Mouse (Mus musculus) heart, postnatal 36 days (tissue): ENCODE data around the gene Ikzf3. TPM values are rescaled to one million over a fixed set of nuclear protein-coding genes. Genes with fewer than 3 reads are reported as not detected.

ENCODE experiments used
- DNase-seq, 2 experiments: peaks; one replicate each; pipeline ENCODE4 v3.0.0; 2021 to 2022
- intact Hi-C: fragments of 180-260 bp; cut with DNase I; formaldehyde crosslinking; loops from one replicate; pipeline ENCODE4 v1.15.1; 2025
- total RNA-seq, 2 experiments: library from RNA; stranded (reverse); gene quantifications; 2 replicates each; pipeline ENCODE4 v1.2.3; 2021

Gene Ikzf3
- total RNA-seq, 2 experiments from 2014 or later = 0.44 to 0.84 TPM

DNA sequence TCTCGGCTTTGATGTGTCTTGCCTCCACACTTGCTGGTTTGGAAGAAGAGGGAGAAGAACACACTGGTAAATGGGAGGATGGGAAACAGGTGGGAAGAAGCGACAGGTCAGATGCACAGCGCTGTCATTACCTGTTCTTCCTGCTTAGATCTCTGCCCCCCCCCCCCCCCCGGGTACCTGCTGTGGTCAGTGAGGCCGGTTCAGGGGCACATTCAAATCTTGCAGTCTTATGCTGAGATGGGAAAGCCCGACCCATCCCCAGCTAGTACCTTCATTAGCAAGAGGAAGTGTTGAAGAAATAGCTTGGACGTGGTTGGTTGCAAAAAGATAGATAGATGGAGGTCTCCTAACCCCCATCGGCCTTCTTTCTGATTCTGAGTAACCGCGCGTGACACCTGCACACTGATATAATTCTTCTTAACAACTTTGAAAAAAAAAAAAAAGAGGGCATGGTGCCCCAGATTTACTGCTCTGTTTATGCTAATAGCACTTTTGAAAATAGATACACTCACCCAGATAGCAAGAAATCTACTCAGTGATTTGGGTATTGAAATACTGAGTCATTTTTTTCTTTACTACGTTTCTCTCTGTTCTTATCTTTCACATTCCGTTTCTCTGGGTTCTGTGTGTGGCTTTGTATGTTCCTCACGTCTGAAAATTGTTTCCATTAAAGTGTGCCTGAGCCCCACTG lies 68.7 kb downstream of the Ikzf3 start:
- intact Hi-C loops = no loop called here
- DNase-seq = no peak

DNA sequence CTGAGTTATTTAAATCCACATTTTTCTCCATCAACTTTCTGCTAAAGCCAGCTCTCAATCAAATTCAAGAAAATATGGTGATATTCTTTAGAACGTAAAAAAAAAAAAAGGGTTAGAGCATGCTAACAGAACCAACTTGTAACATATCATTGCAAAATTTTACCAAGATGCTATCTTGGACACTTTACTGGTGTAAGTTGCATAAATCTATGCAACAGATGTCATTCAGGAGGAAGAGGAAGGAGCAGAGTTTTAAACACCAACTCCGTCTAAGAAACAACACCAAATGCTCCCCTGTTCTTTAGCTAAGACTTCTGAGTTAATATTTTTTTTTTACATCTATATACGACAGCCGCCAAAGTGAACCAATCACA lies 69.4 kb downstream of the Ikzf3 start:
- intact Hi-C loops = no loop called here
- no peak for DNase-seq

DNA sequence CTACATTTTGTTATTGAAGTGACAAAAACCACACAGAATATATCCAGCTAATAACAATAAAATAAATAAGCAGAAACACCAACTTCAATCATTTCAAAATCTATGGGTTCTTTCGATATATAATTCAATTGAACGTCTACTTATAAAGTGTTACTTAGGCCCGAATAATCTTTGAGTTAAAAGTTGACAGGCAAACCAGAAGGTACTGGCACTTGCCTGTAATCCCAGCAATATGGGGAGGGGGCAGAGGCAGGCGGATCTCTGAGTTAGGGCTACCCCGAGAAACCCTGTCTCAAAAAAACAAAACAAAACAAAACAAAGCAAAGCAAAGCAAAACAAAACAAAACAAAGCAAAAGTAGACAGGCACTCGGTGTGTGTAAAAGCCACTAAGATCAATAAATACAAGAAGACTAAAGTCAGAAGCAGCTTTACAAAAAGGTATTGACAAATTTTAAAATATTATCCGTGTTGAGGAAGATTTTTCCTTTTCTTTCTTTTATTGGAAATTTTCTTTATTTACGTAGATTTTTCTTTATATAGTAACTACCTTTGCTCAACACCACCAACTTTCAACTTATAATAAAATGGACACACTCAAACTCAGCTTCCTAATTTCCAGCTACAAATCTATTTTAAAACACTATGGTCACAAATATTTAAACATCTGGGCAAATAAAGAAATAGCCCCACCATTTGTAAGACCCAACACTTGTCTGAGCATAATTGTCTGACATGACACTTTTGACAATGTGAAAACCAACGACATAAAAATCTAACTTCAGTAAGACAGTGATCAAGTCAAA lies 70.0 kb downstream of the Ikzf3 start:
- DNase-seq = no peak
- intact Hi-C loops = no loop called here

DNA sequence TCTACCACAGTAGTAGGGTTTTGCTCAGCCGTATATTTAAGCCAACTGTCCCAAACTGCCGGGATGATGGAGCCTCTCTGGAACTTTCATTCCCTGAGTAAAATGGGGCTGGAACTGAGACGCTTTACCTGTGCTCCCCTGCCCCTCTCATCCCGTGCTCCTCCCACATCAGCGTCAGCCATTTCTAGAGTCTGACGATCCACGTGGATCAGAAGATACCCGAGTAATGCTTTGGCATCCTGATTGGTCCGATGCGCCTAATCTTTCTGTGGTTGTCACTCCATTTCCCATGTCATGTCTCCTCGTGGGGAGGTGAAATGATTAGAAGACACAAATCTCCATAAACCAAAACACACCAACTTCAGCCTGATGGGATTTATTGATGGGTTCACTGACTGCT lies 70.9 kb downstream of the Ikzf3 start:
- DNase-seq = no peak
- intact Hi-C loops = no loop called here

DNA sequence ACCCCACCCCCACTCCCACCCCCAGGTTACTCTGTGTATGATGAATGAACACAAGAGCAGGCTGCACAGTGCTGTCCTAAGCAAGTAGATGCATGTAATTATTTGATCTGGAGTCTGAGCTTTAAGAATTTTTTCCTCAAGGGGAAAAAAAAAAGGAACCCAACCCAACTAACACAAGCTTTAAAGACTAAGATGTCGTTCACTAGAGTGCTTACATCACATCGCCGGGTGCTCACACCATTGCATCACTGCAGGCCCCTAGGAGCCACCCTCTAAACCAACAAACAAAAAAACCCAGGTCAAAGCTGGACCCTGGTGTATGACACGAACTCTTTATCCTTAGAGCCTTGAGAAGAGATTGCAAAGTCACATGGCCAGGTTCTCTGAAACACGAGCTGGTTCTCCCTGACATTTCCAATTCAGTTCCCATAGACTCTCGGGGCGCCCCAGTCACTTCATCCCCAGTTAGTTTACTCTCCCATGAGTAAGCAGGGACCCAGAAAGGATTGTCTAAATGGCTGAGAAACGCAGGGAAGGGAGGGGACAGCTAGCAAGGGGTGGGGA lies 71.8 kb downstream of the Ikzf3 start:
- intact Hi-C loops = no loop called here
- no peak for DNase-seq

DNA sequence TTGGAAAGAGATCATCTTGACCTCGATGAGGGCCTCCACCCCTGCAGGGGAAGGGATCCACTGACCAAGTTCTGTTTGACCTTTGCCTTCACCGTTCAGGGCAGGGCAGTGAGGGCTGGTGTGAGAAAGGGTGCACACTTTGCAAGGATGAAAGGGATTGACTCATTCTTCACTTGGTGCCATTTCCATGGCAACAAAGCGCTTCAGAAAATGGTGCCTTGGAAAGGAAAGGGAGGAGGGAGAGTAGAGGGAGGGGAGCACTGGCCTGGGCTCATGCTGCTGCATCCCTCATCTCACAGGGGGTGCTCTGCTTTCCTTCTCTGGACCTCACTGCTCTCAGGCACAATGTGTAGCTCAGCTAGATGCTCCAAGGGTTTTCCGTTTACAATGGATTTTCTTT lies 73.1 kb downstream of the Ikzf3 start:
- intact Hi-C loops = no loop called here
- no peak for DNase-seq

DNA sequence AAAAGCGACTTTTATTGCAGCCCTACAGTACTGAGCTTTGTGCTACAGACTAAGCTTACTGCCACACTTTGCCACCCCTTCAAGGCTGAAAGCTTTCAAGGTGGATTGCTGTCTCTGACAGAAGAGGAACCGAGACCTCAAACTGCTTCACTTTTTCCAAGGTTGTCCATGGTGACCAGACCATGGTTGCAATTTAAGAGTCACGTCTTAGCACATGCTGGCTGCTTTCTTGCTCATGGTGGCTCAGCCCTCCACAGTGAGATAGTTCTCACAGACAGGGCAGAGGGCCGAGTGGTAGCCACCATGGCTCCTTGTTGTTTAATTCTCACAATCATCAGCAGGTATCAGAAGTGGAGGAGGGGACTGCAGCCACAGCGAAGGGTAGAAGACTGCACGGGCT lies 75.0 kb downstream of the Ikzf3 start:
- intact Hi-C loops = no loop called here
- DNase-seq = no peak

DNA sequence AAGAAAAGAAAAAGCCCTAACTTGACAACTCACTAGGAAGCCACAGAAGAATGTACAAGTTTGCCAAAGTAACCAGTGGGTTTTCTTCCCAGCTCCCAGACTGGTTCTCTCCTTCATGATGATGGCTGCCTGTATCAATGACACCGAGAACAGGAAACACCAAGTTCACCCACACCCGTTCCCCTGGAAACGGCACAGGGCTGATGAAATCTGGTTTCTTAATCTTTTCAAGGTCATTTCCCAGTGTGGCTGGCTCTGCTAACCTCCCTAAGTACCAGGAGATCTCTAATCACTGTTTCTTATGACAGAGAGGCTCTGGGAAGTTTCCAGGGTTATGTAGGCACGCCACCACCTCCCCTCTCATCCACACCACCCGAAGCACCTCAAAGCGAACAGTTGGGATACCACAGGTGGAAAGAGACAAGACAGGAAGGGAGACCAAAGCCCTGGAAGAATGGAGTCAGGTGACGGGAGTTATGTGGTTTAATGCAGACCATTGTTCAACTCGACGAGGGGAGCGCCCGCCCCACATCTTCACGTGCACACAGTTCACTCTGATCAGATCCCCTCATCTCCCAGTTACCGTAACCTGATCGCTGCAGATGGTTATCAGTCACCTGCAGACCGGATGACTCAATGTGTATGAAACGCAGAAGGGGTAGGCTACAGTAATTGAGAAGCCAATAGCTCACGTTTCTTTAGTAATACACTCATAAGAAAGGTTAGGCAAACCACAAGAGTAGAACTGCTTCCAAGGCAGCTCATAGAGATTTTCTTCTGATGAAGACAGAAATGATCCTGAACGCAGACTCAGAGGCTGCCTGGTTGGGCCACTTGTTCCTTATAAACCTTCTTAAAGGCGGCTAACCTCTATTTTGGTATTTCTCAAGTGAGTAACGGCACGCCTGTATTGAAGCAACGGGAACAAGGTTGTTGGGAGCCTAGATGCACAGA lies 75.8 kb downstream of the Ikzf3 start:
- intact Hi-C loops = no loop called here

DNA sequence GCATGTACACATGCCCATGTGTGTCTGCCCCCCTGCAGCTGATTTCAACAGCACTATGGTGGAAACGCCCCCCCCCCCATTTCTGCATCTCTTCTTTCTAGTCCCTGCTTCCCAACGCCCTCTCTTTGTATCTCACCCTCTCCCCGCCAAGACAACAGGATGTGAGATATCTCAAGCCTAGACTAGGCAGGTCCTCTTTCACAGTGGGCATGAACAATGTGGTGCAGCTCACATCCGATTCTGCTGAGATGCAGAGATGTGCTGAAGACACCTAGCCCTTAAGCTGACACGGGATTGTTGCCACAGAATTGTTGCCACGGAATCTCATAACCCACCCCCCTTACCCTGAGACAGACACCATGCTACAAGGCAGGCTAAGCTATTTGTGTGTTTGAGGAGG lies 81.3 kb downstream of the Ikzf3 start:
- intact Hi-C loops = no loop called here
- DNase-seq = no peak

More for the DNA sequence above, 75.8 kb downstream of the Ikzf3 start:
- no peak for DNase-seq

DNA sequence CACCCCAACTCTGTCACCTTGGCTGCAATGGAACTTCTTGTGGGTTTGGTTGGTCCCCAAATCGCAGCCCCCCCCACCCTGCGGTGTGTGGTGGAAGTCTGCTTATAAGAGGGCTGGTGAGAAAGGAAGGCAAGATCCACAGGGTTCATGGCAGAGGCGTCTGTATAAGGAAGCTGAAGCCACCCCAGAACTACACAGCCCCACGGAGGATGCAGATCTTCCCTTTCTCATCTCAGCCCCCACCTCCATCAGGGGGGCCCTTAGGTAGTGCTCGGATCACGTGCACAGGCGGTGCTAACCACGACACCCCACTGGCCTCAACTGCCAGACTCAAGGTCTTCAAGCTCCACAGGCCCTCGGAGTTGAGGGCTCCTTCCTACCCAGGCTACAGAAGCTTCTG lies 81.9 kb downstream of the Ikzf3 start:
- DNase-seq = no peak
- intact Hi-C loops = no loop called here

DNA sequence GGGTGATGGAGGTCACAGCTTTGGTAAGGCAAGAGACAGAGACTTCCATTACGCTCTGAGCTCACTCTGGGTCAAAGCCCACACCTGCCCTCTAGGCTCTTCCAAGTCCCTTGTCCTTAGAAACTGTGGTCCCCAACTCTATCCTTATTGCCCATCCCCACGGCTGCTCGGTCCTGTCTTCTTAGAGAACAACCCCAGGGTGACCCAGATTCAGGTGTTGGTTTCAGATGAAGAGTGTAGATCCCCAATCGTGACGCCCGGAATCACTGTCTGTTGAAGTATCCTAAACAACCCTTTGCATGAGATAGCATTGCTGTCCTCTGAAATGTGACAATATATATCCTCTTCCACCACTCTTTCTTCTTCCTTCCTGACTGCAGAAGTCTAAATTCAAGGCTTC lies 83.6 kb downstream of the Ikzf3 start:
- no peak for DNase-seq
- intact Hi-C loops = no loop called here

DNA sequence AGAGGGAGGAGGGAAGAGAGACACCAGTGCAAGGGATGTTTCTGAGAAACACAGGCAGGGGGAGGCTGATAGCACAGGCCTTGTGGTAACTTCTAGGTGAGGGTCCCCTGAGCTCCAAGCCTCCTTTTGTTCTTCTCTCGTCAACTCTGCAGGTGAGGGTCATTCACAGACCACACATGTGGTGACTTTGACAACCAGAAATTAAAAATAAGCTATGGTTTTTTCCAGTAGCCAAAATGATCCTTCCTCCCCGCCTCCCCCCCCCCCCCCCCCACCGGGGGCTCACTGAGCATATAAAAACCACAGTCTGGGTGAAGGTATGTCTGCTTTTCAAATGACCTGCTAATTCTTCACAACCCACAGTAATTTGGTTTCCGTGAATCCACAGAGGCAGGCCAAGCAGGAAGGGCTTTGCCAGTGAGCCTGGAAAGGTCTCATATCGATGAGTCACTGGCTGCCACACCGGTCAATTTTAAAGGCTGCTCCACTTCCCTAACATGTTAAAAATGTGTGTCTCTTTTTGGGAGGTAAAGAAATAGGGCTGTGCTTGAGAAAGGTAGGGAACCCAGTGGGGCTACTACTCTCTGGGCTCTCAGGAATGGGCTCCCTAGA lies 84.6 kb downstream of the Ikzf3 start:
- no peak for DNase-seq
- intact Hi-C loops = no loop called here

DNA sequence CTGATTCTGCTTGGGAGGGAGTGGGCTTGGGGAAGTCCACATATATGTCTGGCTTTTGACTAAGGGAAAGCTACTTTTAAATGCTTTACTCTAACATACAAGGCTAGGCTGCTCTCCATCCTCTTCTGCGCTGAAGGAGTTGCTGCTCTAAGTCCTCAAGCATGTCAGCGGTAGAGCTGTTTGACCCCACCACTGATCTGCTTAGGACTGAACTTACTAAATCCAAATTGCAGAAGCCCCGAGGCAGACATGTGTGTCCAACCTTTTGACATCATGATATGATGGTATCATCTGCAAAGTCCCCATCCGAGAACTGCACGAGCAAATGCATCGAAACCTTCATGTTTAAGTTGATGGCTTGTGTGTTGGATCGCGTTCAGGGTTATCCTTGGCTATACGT lies 86.0 kb downstream of the Ikzf3 start:
- no peak for DNase-seq
- intact Hi-C loops = loop anchor here (5.0 kb wide), 1 partner anchor 127 kb away; the partner anchor contains the start of gene Ormdl3

DNA sequence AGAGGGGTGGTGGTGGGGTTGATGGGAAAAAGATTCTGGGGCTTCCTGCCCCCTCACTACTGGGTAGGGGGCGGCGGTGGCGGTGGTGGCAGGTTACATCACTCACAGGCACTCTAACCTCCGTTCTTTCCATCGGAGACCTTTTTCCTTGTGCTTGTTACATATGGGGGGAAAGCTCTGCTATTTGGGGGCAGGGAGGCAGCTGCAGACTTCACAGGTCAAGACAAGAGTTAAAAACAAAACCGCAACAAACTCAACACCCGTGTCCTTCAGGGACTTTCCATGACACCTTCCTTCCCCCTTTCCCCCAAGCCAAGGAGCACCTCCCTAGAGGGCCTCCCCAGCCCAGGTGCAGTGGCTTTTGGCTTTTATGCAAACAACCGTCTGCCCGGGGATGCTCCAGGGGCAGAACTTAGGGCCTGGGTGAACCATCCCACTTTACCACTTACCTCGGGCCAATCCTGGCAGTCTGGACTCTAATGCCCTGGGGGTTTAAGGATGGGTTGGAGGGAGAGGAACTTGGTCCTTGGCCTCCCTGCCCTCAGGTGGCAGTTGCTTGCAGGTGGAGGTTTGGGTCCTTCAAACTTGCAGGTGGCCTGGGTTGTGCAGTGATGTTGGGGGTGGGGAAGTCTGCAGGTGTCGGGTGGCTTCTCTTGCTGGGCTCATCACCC lies 86.6 kb downstream of the Ikzf3 start:
- DNase-seq = no peak
- intact Hi-C loops = loop anchor here (5.0 kb wide), 1 partner anchor 128 kb away; the partner anchor contains the start of gene Ormdl3

DNA sequence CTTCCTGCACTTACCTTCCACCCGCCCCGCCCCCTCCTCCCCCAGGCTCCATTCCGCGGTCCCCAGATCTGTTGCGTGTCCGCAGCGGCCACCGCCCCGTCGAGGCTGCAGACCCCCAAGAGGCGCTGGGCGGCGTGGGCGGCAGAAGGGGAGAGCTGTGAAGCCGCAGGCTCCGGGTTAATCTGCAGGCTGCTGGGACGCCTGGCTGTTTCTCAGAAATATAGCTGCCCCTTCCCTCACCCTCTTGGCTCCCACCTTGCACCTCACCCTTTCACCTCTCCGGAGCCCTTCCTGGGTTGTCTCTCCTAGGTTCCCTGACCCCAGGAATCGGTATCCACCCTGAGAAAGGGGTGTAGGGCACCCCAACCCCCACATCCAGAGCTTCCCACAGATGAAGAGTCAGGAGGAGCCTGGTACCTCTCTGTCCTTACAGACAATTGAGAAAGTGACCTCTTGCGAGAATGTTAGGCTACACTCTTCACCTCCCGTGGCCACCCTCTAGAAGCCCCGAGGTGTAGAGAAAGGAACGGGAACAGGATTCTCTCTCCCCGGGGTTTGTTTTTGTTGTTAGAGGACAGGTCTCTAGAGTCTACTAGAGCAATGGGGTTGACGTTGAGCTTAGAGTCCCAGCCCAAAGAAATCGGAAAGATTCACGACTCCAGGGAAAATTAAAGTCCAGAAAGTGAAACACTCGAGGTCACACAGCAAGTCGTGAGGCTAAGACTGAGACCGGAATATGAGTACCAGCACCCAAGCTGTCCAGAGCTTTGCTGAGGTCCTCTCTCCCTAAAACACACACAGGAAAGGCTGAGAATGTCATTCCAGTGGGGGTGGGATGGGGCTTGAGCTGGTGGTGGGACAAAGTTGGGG lies 87.5 kb downstream of the Ikzf3 start:
- intact Hi-C loops = loop anchor here (5.0 kb wide), 1 partner anchor 129 kb away; the partner anchor contains the start of gene Ormdl3

DNA sequence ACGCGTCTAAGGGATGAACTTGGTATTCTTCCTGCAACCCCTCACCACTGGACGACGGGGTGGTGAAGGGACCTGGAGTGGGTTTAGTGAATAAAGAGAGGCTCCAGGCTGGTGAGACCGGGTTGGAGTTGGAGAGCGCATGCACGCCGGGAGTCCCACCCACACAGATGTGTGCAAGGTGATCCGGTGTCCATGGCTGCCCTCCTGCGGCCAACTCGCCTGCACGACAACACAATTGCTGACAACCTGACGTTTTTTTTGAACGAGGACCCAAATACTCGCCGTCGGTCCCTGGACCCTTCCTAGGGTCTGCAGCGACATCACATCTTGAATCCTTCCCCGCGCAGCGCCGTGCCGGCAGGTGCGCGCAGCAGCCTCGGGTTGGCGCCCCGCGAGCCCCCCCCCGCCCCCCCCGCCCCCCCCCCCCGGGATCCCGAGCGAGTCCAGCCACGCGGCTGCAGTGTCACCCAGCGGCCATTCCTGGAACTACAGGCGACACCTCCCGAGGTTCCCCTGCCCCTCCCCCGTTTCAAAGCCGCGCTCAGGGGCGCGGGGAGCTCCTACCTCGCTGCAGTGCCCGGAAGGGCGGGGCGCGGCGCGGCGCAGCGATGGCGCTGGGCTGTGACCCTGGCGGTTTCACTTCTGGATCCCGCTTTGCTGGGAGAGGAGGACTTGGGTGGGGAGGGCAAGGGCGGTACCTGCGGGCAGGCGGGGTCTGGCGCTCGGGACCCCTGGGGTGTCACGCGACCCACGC lies 88.3 kb downstream of the Ikzf3 start:
- intact Hi-C loops = loop anchor here (1.0 to 5.0 kb wide), 3 partner anchors 115 to 193 kb away; partner anchors contain the start of gene Ormdl3
- peak; percentile 88 to 93 for DNase-seq

More for the DNA sequence above, 87.5 kb downstream of the Ikzf3 start:
- DNase-seq = no peak

DNA sequence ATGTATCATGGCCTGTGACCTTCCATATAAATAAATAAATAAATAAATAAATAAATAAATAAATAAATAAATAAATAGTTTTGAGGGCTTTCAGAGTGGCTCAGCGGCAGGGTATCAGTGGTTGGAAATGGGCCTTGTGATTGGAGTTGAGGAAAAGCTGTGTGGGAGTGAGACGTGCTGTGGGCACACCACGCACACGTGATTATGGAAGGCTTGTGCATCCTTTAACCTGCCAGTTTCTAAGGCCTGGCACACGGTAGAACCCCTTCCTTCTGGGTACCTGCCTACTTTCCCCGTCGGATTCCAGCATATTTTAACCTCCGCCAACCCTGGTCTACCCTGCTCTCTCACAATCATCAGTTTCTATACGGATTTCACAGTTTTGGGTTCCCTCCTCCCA lies 88.9 kb downstream of the Ikzf3 start:
- intact Hi-C loops = loop anchor here (1.0 to 5.0 kb wide), 3 partner anchors 115 to 192 kb away; partner anchors contain the start of gene Ormdl3
- DNase-seq = no peak

DNA sequence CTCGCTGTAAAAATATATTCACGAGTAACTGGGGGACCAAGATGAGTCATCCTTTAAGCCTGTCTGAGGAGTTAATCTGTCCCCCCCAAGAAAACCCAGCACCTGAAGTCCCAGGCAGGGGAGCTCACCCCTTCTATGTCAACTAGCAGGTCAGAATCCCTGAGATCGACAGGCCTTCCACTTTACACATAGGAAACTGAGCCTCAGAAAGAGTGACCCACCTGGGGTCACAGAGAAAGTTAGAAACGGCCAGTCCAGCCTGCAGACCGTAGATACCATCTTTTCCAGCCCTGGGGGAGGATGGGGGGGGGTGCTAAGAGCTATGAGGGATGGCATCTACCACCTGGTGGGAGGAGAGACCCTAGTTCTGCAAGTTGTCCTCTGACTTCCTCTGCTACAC lies 89.3 kb downstream of the Ikzf3 start:
- no peak for DNase-seq
- intact Hi-C loops = loop anchor here (2.0 to 5.0 kb wide), 2 partner anchors 131 to 192 kb away; partner anchors contain the start of gene Ormdl3
